Mouse (Mus musculus): ENCODE results near the gene Serinc5.

- TF ChIP-seq CTCF (IDR thresholded peaks at IDR 0.05; ENCODE audit: extremely low read depth, insufficient read depth, low read length) (no peak), POLR2A (IDR thresholded peaks at IDR 0.05; ENCODE audit: extremely low read depth, insufficient read depth, low read length) (no peak)
Measured at GRCm38 (mm10) chr13:92703241-92704027, 92.5 kb downstream of the Serinc5 start.
